Mouse (Mus musculus): ENCODE data around the gene Lrrtm1. TPM values are rescaled to one million over a fixed set of nuclear protein-coding genes. Genes with fewer than 3 reads are reported as not detected.

Gene Lrrtm1
- total and polyA plus RNA-seq, 3 experiments: not detected

- no peaks in the 10 kb centered on the region for H3K79me2 ChIP-seq (replicated peaks; ENCODE audit: control insufficient read depth, extremely low read depth, insufficient read depth, poor library complexity, severe bottlenecking)
- no peaks in the 10 kb centered on the region for H3K4me1 ChIP-seq (ENCODE audit: control insufficient read depth in 1 of 2, insufficient read depth in 2 of 2)
- no peak overlapping the region for H3K9ac ChIP-seq (ENCODE audit: insufficient read depth, low read depth)
- in situ Hi-C loops (cut with MboI; ENCODE audit: low pct_ligation_motif_present, low pct_unique_long_range_greater_than_20kb, low sequenced_read_pairs): no loop called here
- DNase-seq (ENCODE audit: extremely low read depth): no peak
- no peak overlapping the region for H3K4me3 ChIP-seq (replicated peaks in 1 of 3; ENCODE audit: low read depth in 2 of 3, low read length in 2 of 3, poor library complexity in 1 of 3)
- H3K9me3 ChIP-seq (replicated peaks; ENCODE audit: low read length): peaks cover 52% of the 10 kb centered on the region
- TF ChIP-seq ETS1 (conservative IDR thresholded peaks at IDR 0.05; ENCODE audit: low read depth, low read length): no peak
- TF ChIP-seq ZNF384 (IDR thresholded peaks at IDR 0.05; ENCODE audit: low read depth, low read length): no peak
- TF ChIP-seq RAD21 (IDR thresholded peaks at IDR 0.05; ENCODE audit: low read depth, low read length): no peak
- TF ChIP-seq ZKSCAN1 (IDR thresholded peaks at IDR 0.05; ENCODE audit: borderline replicate concordance, low read depth, low read length): no peak
- no peak for TF ChIP-seq EP300 (IDR thresholded peaks at IDR 0.05; ENCODE audit: low read length)
- no peak for TF ChIP-seq PAX5 (IDR thresholded peaks at IDR 0.05; ENCODE audit: low read length)
- TF ChIP-seq CHD2 (IDR thresholded peaks at IDR 0.05; ENCODE audit: low read length): no peak
- TF ChIP-seq SIN3A (IDR thresholded peaks at IDR 0.05; ENCODE audit: low read length): no peak
- no peak for TF ChIP-seq ZMIZ1 (IDR thresholded peaks at IDR 0.05; ENCODE audit: low read depth, low read length)
- TF ChIP-seq GABPA (IDR thresholded peaks at IDR 0.05; ENCODE audit: insufficient replicate concordance, low read depth, low read length): no peak
- TF ChIP-seq MAX (IDR thresholded peaks at IDR 0.05; ENCODE audit: low read length): no peak
- no peak for TF ChIP-seq POLR2AphosphoS2 (IDR thresholded peaks at IDR 0.05; ENCODE audit: low read depth, low read length)
- no peak for TF ChIP-seq MAZ (IDR thresholded peaks at IDR 0.05; ENCODE audit: low read depth, low read length)
- TF ChIP-seq CTCF (conservative IDR thresholded peaks at IDR 0.05 in 1 of 2, IDR thresholded peaks at IDR 0.05 in 1 of 2; ENCODE audit: low read depth in 2 of 2, low read length in 2 of 2): no peak
- no peak for TF ChIP-seq ZC3H11A (IDR thresholded peaks at IDR 0.05; ENCODE audit: low read depth, low read length)
- TF ChIP-seq MAFK (IDR thresholded peaks at IDR 0.05; ENCODE audit: insufficient replicate concordance, low read length): no peak
- TF ChIP-seq TCF12 (IDR thresholded peaks at IDR 0.05; ENCODE audit: low read depth, low read length): no peak
- no peak for TF ChIP-seq BHLHE40 (IDR thresholded peaks at IDR 0.05; ENCODE audit: low read depth, low read length)
- TF ChIP-seq USF1 (IDR thresholded peaks at IDR 0.05; ENCODE audit: low read depth, low read length): no peak
- dilution Hi-C loops (cut with MboI; ENCODE audit: extremely low pct_ligation_motif_present, extremely low pct_unique_long_range_greater_than_20kb, low sequenced_read_pairs): no loop called here
- H3K27ac ChIP-seq (ENCODE audit: insufficient read depth, low read depth): no peak overlapping the region
- H3K36me3 ChIP-seq (replicated peaks in 1 of 2; ENCODE audit: control insufficient read depth in 1 of 2, insufficient read depth in 1 of 2, low read length in 1 of 2): no peaks in the 10 kb centered on the region
- H3K4me2 ChIP-seq (ENCODE audit: insufficient read depth, low read depth, poor library complexity, severe bottlenecking): no peak overlapping the region
- H3K27me3 ChIP-seq (replicated peaks): no peaks in the 10 kb centered on the region
Measured at GRCm38 (mm10) chr6:77220776-77221175, 21.7 kb upstream of the Lrrtm1 start.

GRCm38 (mm10) chr6:77222849-77223638, 19.4 kb upstream of the Lrrtm1 start:
- Histone ChIP-seq H3K4me3 (replicated peaks in 1 of 3; ENCODE audit: low read depth in 2 of 3, low read length in 2 of 3, poor library complexity in 1 of 3) (no peak overlapping the region), H3K79me2 (replicated peaks; ENCODE audit: control insufficient read depth, extremely low read depth, insufficient read depth, poor library complexity, severe bottlenecking) (no peaks in the 10 kb centered on the region), H3K9ac (ENCODE audit: insufficient read depth, low read depth) (no peak overlapping the region), H3K27me3 (replicated peaks) (no peaks in the 10 kb centered on the region), H3K4me2 (ENCODE audit: insufficient read depth, low read depth, poor library complexity, severe bottlenecking) (no peak overlapping the region), H3K4me1 (ENCODE audit: control insufficient read depth in 1 of 2, insufficient read depth in 2 of 2) (no peaks in the 10 kb centered on the region), H3K36me3 (replicated peaks in 1 of 2; ENCODE audit: control insufficient read depth in 1 of 2, insufficient read depth in 1 of 2, low read length in 1 of 2) (no peaks in the 10 kb centered on the region), H3K27ac (ENCODE audit: insufficient read depth, low read depth) (no peak overlapping the region), H3K9me3 (replicated peaks; ENCODE audit: low read length) (peaks cover 52% of the 10 kb centered on the region)
- in situ Hi-C loops (cut with MboI; ENCODE audit: low pct_ligation_motif_present, low pct_unique_long_range_greater_than_20kb, low sequenced_read_pairs): no loop called here
- DNase-seq (ENCODE audit: extremely low read depth): no peak
- dilution Hi-C loops (cut with MboI; ENCODE audit: extremely low pct_ligation_motif_present, extremely low pct_unique_long_range_greater_than_20kb, low sequenced_read_pairs): no loop called here
- TF ChIP-seq POLR2AphosphoS2 (IDR thresholded peaks at IDR 0.05; ENCODE audit: low read depth, low read length) (no peak), SMC3 (IDR thresholded peaks at IDR 0.05; ENCODE audit: low read depth, low read length) (no peak), ELF1 (IDR thresholded peaks at IDR 0.05; ENCODE audit: low read depth, low read length) (no peak), USF2 (conservative IDR thresholded peaks at IDR 0.05; ENCODE audit: low read depth, low read length) (no peak), JUN (IDR thresholded peaks at IDR 0.05; ENCODE audit: insufficient read depth, low read depth, low read length) (no peak), POLR2A (IDR thresholded peaks at IDR 0.05; ENCODE audit: low read depth, low read length) (no peak)
